8 mouse cellular contexts compared by ENCODE assay signal in the genomic region with DNA sequence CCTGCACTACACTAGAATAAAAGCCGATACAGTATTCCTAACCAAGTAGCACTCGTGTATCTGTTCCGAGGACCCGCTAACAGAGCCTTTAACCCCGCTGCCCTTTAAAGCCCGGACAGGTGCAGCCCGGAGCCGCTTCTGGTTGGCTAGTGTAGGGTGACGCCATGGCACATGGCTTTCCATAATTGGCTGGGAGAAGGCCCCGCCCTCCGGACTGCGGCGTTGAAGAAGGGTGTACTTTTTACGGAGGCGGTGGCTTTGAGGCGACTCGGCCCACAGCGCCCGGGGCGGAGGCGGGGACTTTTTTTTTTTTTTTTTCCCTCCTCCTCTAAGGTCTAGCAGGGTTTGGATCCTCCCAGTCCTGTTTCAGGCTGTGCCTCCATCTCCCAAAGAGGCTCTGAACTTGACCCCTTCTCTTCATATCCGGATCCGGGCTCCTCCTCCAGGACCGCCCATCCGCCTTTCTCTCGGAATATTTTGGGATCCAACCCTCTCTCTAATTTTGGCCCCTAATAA. TPM values are rescaled to one million over a fixed set of nuclear protein-coding genes. Genes with fewer than 3 reads are reported as not detected.
DNase-seq lines count a peak whose midpoint lies in the region; ATAC-seq lines count a peak whose summit lies in the region.

TSS of gene Creld1 (plus strand) at position 198 of the 516 bp plus-strand sequence.

- peak within 1 kb of the TSS; percentile 7; the same call in 1 of the 2 replicates for H3K27ac ChIP-seq in embryonic facial prominence, embryonic 11.5 days (replicated peaks; ENCODE audit: low read depth, low read length)
- peak within 1 kb of the TSS; percentile 90 for H3K27ac ChIP-seq in intestine, embryonic 16.5 days (ENCODE audit: low read length)

- WGBS in embryonic facial prominence, embryonic 11.5 days = 0% methylated on average over 26 of the region's 26 CpGs
- 0% methylated on average over 26 of the region's 26 CpGs for WGBS in intestine, embryonic 16.5 days

- H3K4me3 ChIP-seq in embryonic facial prominence, embryonic 11.5 days (ENCODE audit: low read depth, low read length) = peak within 1 kb of the TSS; percentile 32
- H3K4me3 ChIP-seq in intestine, embryonic 16.5 days (ENCODE audit: low read length) = peak within 1 kb of the TSS; percentile 57

- ATAC-seq in embryonic facial prominence, embryonic 11.5 days (replicated peaks; ENCODE audit: insufficient number of reproducible peaks, low FRiP score, low TSS enrichment, low read depth) = peak; percentile 89
- peak; percentile 97 for ATAC-seq in intestine, embryonic 16.5 days

- peaks cover 18% of the 10 kb centered on the region for H3K27me3 ChIP-seq in embryonic facial prominence, embryonic 11.5 days (ENCODE audit: control insufficient read depth, insufficient read depth, low read length)
- peaks cover 6% of the 10 kb centered on the region; the same call in 1 of the 2 replicates for H3K27me3 ChIP-seq in intestine, embryonic 16.5 days (replicated peaks; ENCODE audit: control insufficient read depth, insufficient read depth, low read length)

- peak; percentile 93 for DNase-seq in adrenal gland, postnatal 25 days
- DNase-seq in embryonic facial prominence, embryonic 11.5 days (ENCODE audit: low spot score) = peak; percentile 93
- no peak for DNase-seq in gonadal fat pad, adult 2 months (ENCODE audit: low read depth)
- peak; percentile 94 to 97 for DNase-seq in left cerebral cortex, postnatal 25 days (ENCODE audit: low spot score in 2 of 2)
- DNase-seq in mesoderm, embryonic 11.5 days (ENCODE audit: low read depth, low spot score) = peak; percentile 95
- peak; percentile 93 for DNase-seq in right cerebral cortex, postnatal 25 days
- peak; percentile 91 to 97 for DNase-seq in urinary bladder, postnatal 36 days (ENCODE audit: low spot score in 2 of 2)

- H3K4me2 ChIP-seq in embryonic facial prominence, embryonic 11.5 days (ENCODE audit: low read depth, low read length) = peak within 1 kb of the TSS; percentile 64
- peak within 1 kb of the TSS; percentile 81 for H3K4me2 ChIP-seq in intestine, embryonic 16.5 days (ENCODE audit: low read depth, low read length)

- H3K9me3 ChIP-seq in embryonic facial prominence, embryonic 11.5 days (replicated peaks; ENCODE audit: control insufficient read depth, low read length) = no peaks in the 10 kb centered on the region
- no peaks in the 10 kb centered on the region for H3K9me3 ChIP-seq in intestine, embryonic 16.5 days (ENCODE audit: control insufficient read depth, low read length)

- intact Hi-C loops in left cerebral cortex, postnatal 25 days (cut with DNase I) = no loop called here

- H3K36me3 ChIP-seq in embryonic facial prominence, embryonic 11.5 days (replicated peaks; ENCODE audit: control insufficient read depth, insufficient read depth, low read depth, low read length) = no peaks in the 10 kb centered on the region
- H3K36me3 ChIP-seq in intestine, embryonic 16.5 days (ENCODE audit: control insufficient read depth, insufficient read depth, low read length) = peaks cover 2% of the 10 kb centered on the region; the same call in 1 of the 2 replicates

- H3K9ac ChIP-seq in embryonic facial prominence, embryonic 11.5 days (replicated peaks; ENCODE audit: low read length) = peak within 1 kb of the TSS; percentile 46
- peak within 1 kb of the TSS; percentile 77 for H3K9ac ChIP-seq in intestine, embryonic 16.5 days (ENCODE audit: low read depth, low read length)

- peaks cover 4% of the 10 kb centered on the region; the same call in 1 of the 2 replicates for H3K4me1 ChIP-seq in embryonic facial prominence, embryonic 11.5 days (ENCODE audit: control insufficient read depth, insufficient read depth, low read length)
- H3K4me1 ChIP-seq in intestine, embryonic 16.5 days (ENCODE audit: control insufficient read depth, insufficient read depth, low read length) = peaks cover 16% of the 10 kb centered on the region

RNA-seq across cellular contexts. Expression of gene Creld1, which starts in this region (rescaled TPM):
- 45.2 and 59.9 TPM in 2 replicates for total RNA-seq in adrenal gland, postnatal 25 days (2021)
- polyA plus RNA-seq in embryonic facial prominence, embryonic 11.5 days (2014; fragmentation: Nextera tagmentation; extraction: Ambion mirVana) = 13.1 and 16.2 TPM in 2 replicates
- 34.7 and 37.4 TPM in 2 replicates for polyA plus RNA-seq in gonadal fat pad, adult 2 months (2012; rRNA removed)
- 20.6 and 22.9 TPM in 2 replicates for polyA plus RNA-seq in intestine, embryonic 16.5 days (2015; fragmentation: Nextera tagmentation; extraction: Ambion mirVana)
- 100 to 1,000 TPM; 114 to 121 TPM for total RNA-seq in left cerebral cortex, postnatal 25 days (2021)
